Mouse (Mus musculus) embryonic stem cell, embryonic (primary cell): ENCODE measurements around the gene Afp.

Experiments used
- CTCF ChIA-PET, 4 experiments: fragments of 300-600 bp in 2 of 4; fragments of 350-600 bp in 2 of 4; sonication (Branson Sonifier 250); formaldehyde crosslinking; loops; one replicate each; lab custom pipeline; 2022; ENCODE audit warnings: inconsistent platforms in 2 of 4; lab: Charles Lee
- POLR2A ChIA-PET, 4 experiments: fragments of 300-600 bp in 2 of 4; fragments of 350-600 bp in 2 of 4; sonication (Branson Sonifier 250); formaldehyde crosslinking; loops; one replicate each; lab custom pipeline; 2022; ENCODE audit warnings: antibody characterized with exemption in 4 of 4, inconsistent platforms in 1 of 4; lab: Charles Lee

Afp gene

GRCm38 (mm10) chr5:90490518-90490917 is at the start of gene Afp:
Gene Afp, plus strand, starts transcription at chr5:90490737.
- ChIA-PET POLR2A (no interaction called here), CTCF (interaction anchor here in 1 of 4 experiments (1.2 kb wide), 1 partner anchor 12 kb away, joined by 9 read pairs; no protein-coding TSS in a partner anchor)

GRCm38 (mm10) chr5:90447577-90447976 is 43.0 kb upstream of the Afp start:
- POLR2A ChIA-PET = no interaction called here
- CTCF ChIA-PET = no interaction called here

GRCm38 (mm10) chr5:90449961-90450360 is 40.6 kb upstream of the Afp start:
- POLR2A ChIA-PET = no interaction called here
- CTCF ChIA-PET = interaction anchor here in 1 of 4 experiments (0.6 kb wide), 1 partner anchor 1932 kb away, joined by 3 read pairs; no protein-coding TSS in a partner anchor

- CTCF ChIA-PET = no interaction called here
These were observed 37.8 kb upstream of the Afp start for GRCm38 (mm10) chr5:90452711-90453110.

GRCm38 (mm10) chr5:90457241-90457640 is 33.3 kb upstream of the Afp start:
- ChIA-PET POLR2A (no interaction called here), CTCF (no interaction called here)

More at GRCm38 (mm10) chr5:90452711-90453110, 37.8 kb upstream of the Afp start:
- POLR2A ChIA-PET = no interaction called here

- CTCF ChIA-PET = no interaction called here
- POLR2A ChIA-PET = no interaction called here
These were observed 31.8 kb upstream of the Afp start for GRCm38 (mm10) chr5:90458727-90459126.

GRCm38 (mm10) chr5:90460619-90461018 is 29.9 kb upstream of the Afp start, which contains the start of gene Alb:
Gene Alb, plus strand, starts transcription at chr5:90460897.
- CTCF ChIA-PET = no interaction called here
- POLR2A ChIA-PET = no interaction called here

- CTCF ChIA-PET = no interaction called here
These were observed 23.7 kb upstream of the Afp start for GRCm38 (mm10) chr5:90466806-90467205.

GRCm38 (mm10) chr5:90467245-90467644 is 23.3 kb upstream of the Afp start:
- ChIA-PET CTCF (no interaction called here), POLR2A (no interaction called here)

More at GRCm38 (mm10) chr5:90466806-90467205, 23.7 kb upstream of the Afp start:
- POLR2A ChIA-PET = no interaction called here

- POLR2A ChIA-PET = no interaction called here
- CTCF ChIA-PET = no interaction called here
These were observed 19.7 kb upstream of the Afp start for GRCm38 (mm10) chr5:90470836-90471235.

GRCm38 (mm10) chr5:90473902-90474301 is 16.6 kb upstream of the Afp start:
- CTCF ChIA-PET = no interaction called here
- POLR2A ChIA-PET = no interaction called here

- POLR2A ChIA-PET = no interaction called here
- CTCF ChIA-PET = no interaction called here
These were observed 16.2 kb upstream of the Afp start for GRCm38 (mm10) chr5:90474369-90474768.

- ChIA-PET POLR2A (no interaction called here), CTCF (no interaction called here)
These were observed 13.8 kb upstream of the Afp start for GRCm38 (mm10) chr5:90476741-90477140.

GRCm38 (mm10) chr5:90477308-90478140 is 13.0 kb upstream of the Afp start:
- ChIA-PET POLR2A (no interaction called here), CTCF (no interaction called here)

GRCm38 (mm10) chr5:90478886-90479285 is 11.7 kb upstream of the Afp start:
- CTCF ChIA-PET = no interaction called here
- POLR2A ChIA-PET = no interaction called here

GRCm38 (mm10) chr5:90485597-90485996 is 4.9 kb upstream of the Afp start:
- ChIA-PET CTCF (no interaction called here), POLR2A (no interaction called here)

GRCm38 (mm10) chr5:90488323-90488722 is 2.2 kb upstream of the Afp start:
- CTCF ChIA-PET = interaction anchor here in 2 of 4 experiments (0.8 to 1.1 kb wide), 2 partner anchors 13 kb away, joined by 3 read pairs; no protein-coding TSS in a partner anchor
- POLR2A ChIA-PET = no interaction called here

GRCm38 (mm10) chr5:90492440-90492839 is 1.9 kb downstream of the Afp start:
- POLR2A ChIA-PET = no interaction called here
- CTCF ChIA-PET = interaction anchor here in 2 of 4 experiments (1.0 to 1.9 kb wide), 2 partner anchors 8 kb away, joined by 5 to 7 read pairs; no protein-coding TSS in a partner anchor

GRCm38 (mm10) chr5:90494308-90494707 is 3.8 kb downstream of the Afp start:
- CTCF ChIA-PET = no interaction called here
- POLR2A ChIA-PET = no interaction called here

- ChIA-PET CTCF (interaction anchor here in 3 of 4 experiments (1.0 to 1.5 kb wide), 4 partner anchors 89 to 298 kb away, joined by 3 to 4 read pairs (median 4); no protein-coding TSS in a partner anchor), POLR2A (no interaction called here)
These were observed 9.0 kb downstream of the Afp start for GRCm38 (mm10) chr5:90499509-90499908.

GRCm38 (mm10) chr5:90500714-90501113 is 10.2 kb downstream of the Afp start:
- ChIA-PET CTCF (interaction anchor here (0.5 to 1.5 kb wide), 31 partner anchors 8 to 1960 kb away, joined by 3 to 7 read pairs (median 3); partner anchors contain the start of genes Afm (in 1 of the 4) and Rassf6 (in 1 of the 4)), POLR2A (no interaction called here)
